Mouse (Mus musculus): ENCODE measurements around the gene Spg7. TPM values are rescaled to one million over a fixed set of nuclear protein-coding genes. Genes with fewer than 3 reads are reported as not detected.

Gene Spg7
- total and polyA plus RNA-seq, 2 experiments from 2014 or later: 65.1 to 83.1 TPM

GRCm38 (mm10) chr8:123141741-123142462 lies 79.2 kb downstream of the Spg7 start:
- Histone ChIP-seq H3K27ac (ENCODE audit: low read depth) (peak overlapping the region; percentile 74), H3K4me3 (ENCODE audit: low read depth, low read length) (no peak overlapping the region), H3K4me1 (ENCODE audit: control insufficient read depth, insufficient read depth) (peaks cover 17% of the 10 kb centered on the region), H3K9me3 (replicated peaks; ENCODE audit: control insufficient read depth, low read length) (no peaks in the 10 kb centered on the region), H3K36me3 (replicated peaks; ENCODE audit: control insufficient read depth, insufficient read depth, low read length) (no peaks in the 10 kb centered on the region), H3K4me2 (ENCODE audit: low read depth, low read length) (no peak overlapping the region), H3K9ac (replicated peaks; ENCODE audit: low read depth, low read length) (no peak overlapping the region), H3K27me3 (ENCODE audit: control insufficient read depth, insufficient read depth, low read length) (no peaks in the 10 kb centered on the region)
- no peak for TF ChIP-seq CTCF (IDR thresholded peaks at IDR 0.05; ENCODE audit: low read depth)
- TF ChIP-seq EP300 (IDR thresholded peaks at IDR 0.05; ENCODE audit: low read depth): no peak
- 39% methylated on average over 14 of the region's 14 CpGs for WGBS
- ATAC-seq (ENCODE audit: insufficient read depth, low read depth) (peak; percentile 45), DNase-seq (ENCODE audit: low spot score) (peak; percentile 61)

- no peak for ATAC-seq (ENCODE audit: insufficient read depth, low read depth)
Measured at GRCm38 (mm10) chr8:123145279-123145678, 82.5 kb downstream of the Spg7 start.

GRCm38 (mm10) chr8:123146390-123146789 lies 83.6 kb downstream of the Spg7 start:
- Histone ChIP-seq H3K27me3 (ENCODE audit: control insufficient read depth, insufficient read depth, low read length) (no peaks in the 10 kb centered on the region), H3K36me3 (replicated peaks; ENCODE audit: control insufficient read depth, insufficient read depth, low read length) (no peaks in the 10 kb centered on the region), H3K4me2 (ENCODE audit: low read depth, low read length) (no peak overlapping the region), H3K27ac (ENCODE audit: low read depth) (no peak overlapping the region), H3K4me1 (ENCODE audit: control insufficient read depth, insufficient read depth) (peaks cover 8% of the 10 kb centered on the region; the same call in 1 of the 2 replicates), H3K9me3 (replicated peaks; ENCODE audit: control insufficient read depth, low read length) (no peaks in the 10 kb centered on the region), H3K9ac (replicated peaks; ENCODE audit: low read depth, low read length) (no peak overlapping the region), H3K4me3 (ENCODE audit: low read depth, low read length) (no peak overlapping the region)
- TF ChIP-seq EP300 (IDR thresholded peaks at IDR 0.05; ENCODE audit: low read depth): no peak
- no peak for TF ChIP-seq CTCF (IDR thresholded peaks at IDR 0.05; ENCODE audit: low read depth)
- ATAC-seq (ENCODE audit: insufficient read depth, low read depth) (no peak), DNase-seq (ENCODE audit: low spot score) (no peak)
- 77% methylated on average over 7 of the region's 7 CpGs for WGBS

More at GRCm38 (mm10) chr8:123145279-123145678, 82.5 kb downstream of the Spg7 start:
- Histone ChIP-seq H3K9me3 (replicated peaks; ENCODE audit: control insufficient read depth, low read length) (no peaks in the 10 kb centered on the region), H3K27ac (ENCODE audit: low read depth) (no peak overlapping the region), H3K4me1 (ENCODE audit: control insufficient read depth, insufficient read depth) (peaks cover 8% of the 10 kb centered on the region; the same call in 1 of the 2 replicates), H3K4me3 (ENCODE audit: low read depth, low read length) (no peak overlapping the region), H3K36me3 (replicated peaks; ENCODE audit: control insufficient read depth, insufficient read depth, low read length) (no peaks in the 10 kb centered on the region), H3K9ac (replicated peaks; ENCODE audit: low read depth, low read length) (no peak overlapping the region), H3K4me2 (ENCODE audit: low read depth, low read length) (no peak overlapping the region), H3K27me3 (ENCODE audit: control insufficient read depth, insufficient read depth, low read length) (no peaks in the 10 kb centered on the region)
- no peak for DNase-seq (ENCODE audit: low spot score)
- TF ChIP-seq CTCF (IDR thresholded peaks at IDR 0.05; ENCODE audit: low read depth) (peak; percentile 40), EP300 (IDR thresholded peaks at IDR 0.05; ENCODE audit: low read depth) (no peak)
- WGBS: 53% methylated on average over 6 of the region's 6 CpGs

Small RNA genes lying within 50 kb of the gene (microRNA-seq; reads per million reads assigned to microRNA genes)
- gene Mir7079 (not detected), gene Mir7080 (not detected)

Other genes with a start within 250 kb of the Spg7 start
- gene Cdh15, start 215.0 kb upstream of the Spg7 start, total RNA-seq (2014; rRNA removed; ENCODE audit: low replicate concordance): not detected in 2 replicates
- gene Cdh15, start 215.0 kb upstream of the Spg7 start, polyA plus RNA-seq (2015; fragmentation: Nextera tagmentation; extraction: Ambion mirVana): not detected in 2 replicates
- 51.2 and 65.8 TPM in 2 replicates for gene Ankrd11, start 20.7 kb upstream of the Spg7 start, total RNA-seq (2014; rRNA removed; ENCODE audit: low replicate concordance)
- 21.6 and 24.3 TPM in 2 replicates for gene Ankrd11, start 20.7 kb upstream of the Spg7 start, polyA plus RNA-seq (2015; fragmentation: Nextera tagmentation; extraction: Ambion mirVana)
- 2,455 and 2,720 TPM in 2 replicates for gene Rpl13, start 39.4 kb downstream of the Spg7 start, total RNA-seq (2014; rRNA removed; ENCODE audit: low replicate concordance)
- gene Rpl13, start 39.4 kb downstream of the Spg7 start, polyA plus RNA-seq (2015; fragmentation: Nextera tagmentation; extraction: Ambion mirVana): 813 and 854 TPM in 2 replicates
- 0.42 and 9.0 TPM in 2 replicates for gene Cpne7, start 54.4 kb downstream of the Spg7 start, total RNA-seq (2014; rRNA removed; ENCODE audit: low replicate concordance)
- gene Cpne7, start 54.4 kb downstream of the Spg7 start, polyA plus RNA-seq (2015; fragmentation: Nextera tagmentation; extraction: Ambion mirVana): 0.15 and 0.16 TPM in 2 replicates
- gene Sult5a1, start 95.4 kb downstream of the Spg7 start, total RNA-seq (2014; rRNA removed; ENCODE audit: low replicate concordance): 1.4 and 3.4 TPM in 2 replicates
- 1.6 and 2.0 TPM in 2 replicates for gene Sult5a1, start 95.4 kb downstream of the Spg7 start, polyA plus RNA-seq (2015; fragmentation: Nextera tagmentation; extraction: Ambion mirVana)
- 32.3 and 58.6 TPM in 2 replicates for gene Dpep1, start 123.3 kb downstream of the Spg7 start, total RNA-seq (2014; rRNA removed; ENCODE audit: low replicate concordance)
- 16.3 and 17.6 TPM in 2 replicates for gene Dpep1, start 123.3 kb downstream of the Spg7 start, polyA plus RNA-seq (2015; fragmentation: Nextera tagmentation; extraction: Ambion mirVana)
- 121 and 131 TPM in 2 replicates for gene Chmp1a, start 149.8 kb downstream of the Spg7 start, total RNA-seq (2014; rRNA removed; ENCODE audit: low replicate concordance)
- 91.0 and 94.3 TPM in 2 replicates for gene Chmp1a, start 149.8 kb downstream of the Spg7 start, polyA plus RNA-seq (2015; fragmentation: Nextera tagmentation; extraction: Ambion mirVana)
- gene Spata33, start 149.9 kb downstream of the Spg7 start, total RNA-seq (2014; rRNA removed; ENCODE audit: low replicate concordance): 5.7 and 11.4 TPM in 2 replicates
- gene Spata33, start 149.9 kb downstream of the Spg7 start, polyA plus RNA-seq (2015; fragmentation: Nextera tagmentation; extraction: Ambion mirVana): 17.1 and 21.3 TPM in 2 replicates
- 26.5 and 31.9 TPM in 2 replicates for gene Cdk10, start 161.9 kb downstream of the Spg7 start, total RNA-seq (2014; rRNA removed; ENCODE audit: low replicate concordance)
- 14.7 and 14.8 TPM in 2 replicates for gene Cdk10, start 161.9 kb downstream of the Spg7 start, polyA plus RNA-seq (2015; fragmentation: Nextera tagmentation; extraction: Ambion mirVana)
- gene Spata2l, start 173.3 kb downstream of the Spg7 start, total RNA-seq (2014; rRNA removed; ENCODE audit: low replicate concordance): 3.5 and 4.2 TPM in 2 replicates
- 4.5 and 4.6 TPM in 2 replicates for gene Spata2l, start 173.3 kb downstream of the Spg7 start, polyA plus RNA-seq (2015; fragmentation: Nextera tagmentation; extraction: Ambion mirVana)
- 19.4 and 24.0 TPM in 2 replicates for gene Zfp276, start 191.3 kb downstream of the Spg7 start, total RNA-seq (2014; rRNA removed; ENCODE audit: low replicate concordance)
- 8.9 and 9.7 TPM in 2 replicates for gene Zfp276, start 191.3 kb downstream of the Spg7 start, polyA plus RNA-seq (2015; fragmentation: Nextera tagmentation; extraction: Ambion mirVana)
- gene Vps9d1, start 191.4 kb downstream of the Spg7 start, total RNA-seq (2014; rRNA removed; ENCODE audit: low replicate concordance): 21.4 and 32.7 TPM in 2 replicates
- gene Vps9d1, start 191.4 kb downstream of the Spg7 start, polyA plus RNA-seq (2015; fragmentation: Nextera tagmentation; extraction: Ambion mirVana): 15.4 and 16.1 TPM in 2 replicates